Mouse (Mus musculus) layer of hippocampus, postnatal 25 days (tissue): Measurements from ENCODE around the gene Dapl1. TPM values are rescaled to one million over a fixed set of nuclear protein-coding genes. Genes with fewer than 3 reads are reported as not detected.

Experiments used
- DNase-seq, 2 experiments: peaks; one replicate each; pipeline ENCODE4 v3.0.0; 2022; ENCODE audit warnings: mixed read lengths in 2 of 2, low spot score in 1 of 2; ENCODE audit errors: extremely low spot score in 1 of 2
- total RNA-seq, 2 experiments: library from RNA; stranded (reverse); gene quantifications; 2 replicates each; pipeline ENCODE4 v1.2.3; 2021

Gene Dapl1
- total RNA-seq: not detected

DNA sequence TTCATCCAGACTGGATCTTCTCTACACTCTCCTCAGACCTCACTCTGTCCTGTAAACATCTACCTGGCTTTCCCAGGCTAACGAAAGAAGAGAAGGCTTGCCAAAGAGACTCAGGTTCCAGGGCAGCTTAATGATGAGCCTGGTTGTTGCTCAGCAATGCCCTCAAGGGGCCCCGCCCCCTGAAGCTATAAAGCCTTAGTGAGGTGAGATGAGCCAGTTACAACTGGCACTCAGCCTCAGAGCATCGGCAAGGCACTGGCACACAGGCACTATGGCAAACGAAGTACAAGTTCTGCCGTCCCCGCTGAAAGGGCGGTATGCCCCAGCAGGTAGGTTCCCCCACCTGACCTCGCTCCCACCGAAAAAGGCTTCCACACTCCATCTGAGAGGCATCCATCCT lies at the start of gene Dapl1:
Gene Dapl1 (plus strand): TSS at position 216 of the 400 bp plus-strand sequence.
- no peak for DNase-seq

- DNase-seq: no peak
Measured at GRCm38 (mm10) chr2:59434820-59435219, 49.6 kb upstream of the Dapl1 start.

DNA sequence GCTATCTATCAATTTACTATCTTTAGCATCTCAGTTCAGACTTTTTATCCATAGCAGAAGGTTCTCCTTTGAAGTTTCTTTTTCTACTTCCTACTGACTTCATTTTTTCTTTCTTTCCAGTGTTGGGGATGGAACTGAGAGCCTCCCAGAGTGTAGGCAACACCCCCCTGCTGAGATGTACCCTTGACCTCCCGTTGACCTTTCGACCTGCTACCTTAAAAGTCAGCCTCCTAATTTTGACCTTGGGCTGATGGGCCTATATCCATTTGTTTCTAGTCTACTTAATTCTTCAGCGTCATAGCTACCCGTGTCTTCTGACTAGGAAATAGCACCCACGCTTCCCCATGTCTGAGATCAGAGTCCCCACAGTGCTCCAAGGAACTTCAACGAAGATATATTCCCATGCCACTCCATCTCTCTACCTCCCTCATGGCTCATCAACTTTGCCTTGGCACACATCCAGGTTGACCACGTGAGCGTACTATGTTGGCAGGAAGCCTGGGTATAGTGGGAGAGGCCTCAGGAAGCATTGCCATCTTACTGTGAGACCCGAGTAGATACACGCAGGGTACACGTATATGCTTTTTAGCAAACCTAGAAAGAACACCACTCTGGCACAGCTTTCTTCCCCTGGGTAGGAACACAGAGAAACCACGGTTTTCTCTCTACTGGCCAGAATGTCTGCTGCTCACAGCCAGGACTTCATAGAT lies 46.6 kb upstream of the Dapl1 start:
- DNase-seq: peak; percentile 51 to 64

DNA sequence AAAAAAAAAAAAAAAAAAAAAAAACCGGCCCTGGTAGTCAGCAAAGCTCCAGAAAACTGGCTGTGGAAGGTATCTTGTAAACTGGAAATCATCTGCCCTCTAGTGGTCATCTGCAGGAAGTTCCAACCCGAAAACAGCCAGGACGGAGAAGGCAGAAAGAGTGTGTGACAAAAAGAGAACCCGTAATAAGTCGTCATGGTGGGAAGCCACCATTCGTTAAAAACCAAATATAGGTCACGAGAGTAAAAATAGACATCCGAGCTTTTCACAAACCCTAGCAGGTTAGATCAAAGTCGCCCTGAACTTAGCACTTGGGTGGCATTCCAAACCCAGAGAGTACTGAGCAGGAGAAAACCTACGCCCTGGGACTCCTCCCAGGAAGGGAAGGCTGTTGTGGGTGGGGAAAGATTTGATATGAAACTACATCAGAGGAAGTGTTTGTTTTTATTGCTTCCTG lies 45.9 kb upstream of the Dapl1 start:
- DNase-seq: peak; percentile 17 to 28

DNA sequence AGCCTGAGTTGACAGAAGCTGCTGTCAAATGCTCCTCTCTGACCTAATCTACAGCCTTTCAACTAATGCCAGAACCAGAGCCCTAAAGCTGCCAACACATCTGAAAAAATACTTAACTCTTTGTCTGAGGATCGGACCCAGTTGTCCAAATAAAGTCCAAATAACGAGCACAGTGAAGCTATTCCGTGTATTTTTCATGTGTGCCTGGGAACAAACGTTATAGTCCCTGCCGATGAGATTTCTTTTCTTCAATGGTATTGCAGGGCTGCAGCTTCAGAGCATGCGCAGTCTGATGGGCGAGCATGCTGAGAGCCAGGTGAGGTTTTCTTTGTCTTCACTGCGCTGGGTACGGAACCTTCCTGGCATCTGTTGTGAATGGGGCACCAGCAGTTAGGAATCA lies 44.6 kb upstream of the Dapl1 start:
- DNase-seq: no peak

DNA sequence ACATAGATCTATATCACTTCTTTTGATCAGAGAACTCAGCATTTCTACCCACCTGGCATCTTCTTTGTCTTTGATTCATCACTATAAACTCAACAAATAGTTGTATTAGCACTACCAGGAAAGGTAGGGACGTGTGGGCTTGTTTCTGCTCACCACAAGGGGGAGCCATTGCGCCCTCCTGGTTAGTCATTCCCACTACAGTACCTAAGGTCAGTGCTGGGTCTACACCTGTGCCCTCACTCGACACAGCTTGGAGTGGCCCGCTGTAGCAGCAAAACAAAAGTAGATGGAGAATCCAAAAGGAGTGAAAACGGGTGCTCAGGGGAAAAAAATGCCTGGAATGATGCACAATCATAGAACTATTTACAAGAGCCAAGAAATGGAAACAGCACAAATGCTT lies 44.0 kb upstream of the Dapl1 start:
- DNase-seq: peak; percentile 39 to 75

DNA sequence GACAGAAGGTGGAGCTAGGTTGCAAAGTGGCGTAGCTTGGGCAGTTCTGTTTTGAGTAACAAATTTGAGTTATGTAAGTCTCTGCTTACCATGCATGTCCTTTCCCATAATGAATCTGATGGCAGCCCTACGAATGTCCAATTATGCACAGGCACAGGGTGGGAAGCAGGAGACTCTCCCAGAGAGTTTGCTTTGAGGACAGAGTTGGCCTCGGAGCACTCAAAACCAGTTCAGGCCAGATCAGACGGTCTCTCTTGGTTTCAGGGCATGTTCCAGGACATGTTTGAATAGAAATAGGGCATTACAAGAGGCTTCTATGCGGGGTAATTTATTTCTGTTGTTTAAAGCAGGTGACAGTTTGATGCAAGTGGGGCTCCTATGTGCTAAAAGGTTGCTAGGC lies 42.8 kb upstream of the Dapl1 start:
- DNase-seq: no peak

DNA sequence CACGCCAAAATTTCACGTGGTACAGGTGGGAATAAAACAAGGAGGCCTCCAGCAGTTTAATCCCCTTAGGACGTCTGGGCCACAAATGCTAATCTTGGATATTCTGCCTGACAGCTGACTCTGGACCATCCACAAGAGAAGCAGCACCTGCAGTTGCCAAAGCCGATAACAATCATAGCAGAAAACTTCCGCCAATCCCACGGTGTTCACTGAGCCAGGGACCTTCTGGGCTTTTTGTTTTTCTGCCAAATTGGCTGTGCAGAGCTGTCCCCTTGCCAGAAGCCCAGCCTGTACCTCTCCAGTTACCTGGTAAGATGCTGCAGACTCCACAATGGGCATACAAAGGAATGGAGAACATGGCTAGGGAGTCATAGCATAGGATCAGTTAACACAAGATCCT lies 37.8 kb upstream of the Dapl1 start:
- DNase-seq: no peak

GRCm38 (mm10) chr2:59447712-59448111 lies 36.7 kb upstream of the Dapl1 start:
- DNase-seq: no peak

DNA sequence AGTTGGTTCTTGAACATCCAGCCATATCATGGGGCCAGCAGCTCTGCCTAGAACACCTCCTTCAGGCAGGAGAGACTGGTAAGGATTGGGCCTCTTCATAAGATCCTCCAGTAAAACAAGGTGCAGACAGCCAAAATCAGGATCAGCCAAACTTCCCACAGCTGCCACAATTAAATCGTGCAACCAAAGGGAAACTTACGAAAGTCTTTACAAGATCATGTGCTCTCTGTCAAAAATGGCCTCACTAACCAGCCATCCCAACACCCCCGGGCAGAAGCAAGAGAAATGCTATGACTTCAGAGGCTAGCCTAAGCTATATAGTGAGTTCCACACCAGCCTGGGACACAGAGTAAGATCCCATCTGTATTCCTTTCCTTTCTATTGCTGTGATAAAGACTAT lies 35.9 kb upstream of the Dapl1 start:
- no peak for DNase-seq

GRCm38 (mm10) chr2:59448921-59449320 lies 35.5 kb upstream of the Dapl1 start:
- DNase-seq: no peak

GRCm38 (mm10) chr2:59451675-59452074 lies 32.8 kb upstream of the Dapl1 start:
- DNase-seq: no peak

- no peak for DNase-seq
Measured at GRCm38 (mm10) chr2:59452102-59452501, 32.4 kb upstream of the Dapl1 start.

GRCm38 (mm10) chr2:59462086-59462485 lies 22.4 kb upstream of the Dapl1 start:
- no peak for DNase-seq

GRCm38 (mm10) chr2:59463428-59464182 lies 20.8 kb upstream of the Dapl1 start:
- DNase-seq: no peak

DNA sequence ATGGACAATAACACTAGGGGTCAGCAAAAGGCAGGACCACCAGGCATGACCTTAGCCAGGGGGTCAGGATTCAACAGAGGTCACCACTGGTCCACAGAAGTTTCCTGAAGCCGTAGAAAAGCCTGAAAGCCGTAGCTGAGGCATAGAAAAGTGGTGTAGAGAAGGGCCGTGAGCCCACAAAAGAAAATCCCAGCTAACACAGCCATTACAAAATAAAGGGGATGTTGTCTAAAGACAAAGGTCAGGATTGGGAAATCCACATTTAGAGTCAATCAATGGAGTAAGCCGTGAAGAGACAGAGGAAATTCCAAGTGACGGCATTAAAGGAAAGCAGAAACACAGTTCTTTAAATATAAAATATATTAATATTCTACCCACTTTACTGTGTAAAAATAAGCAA lies 18.8 kb upstream of the Dapl1 start:
- DNase-seq: no peak

DNA sequence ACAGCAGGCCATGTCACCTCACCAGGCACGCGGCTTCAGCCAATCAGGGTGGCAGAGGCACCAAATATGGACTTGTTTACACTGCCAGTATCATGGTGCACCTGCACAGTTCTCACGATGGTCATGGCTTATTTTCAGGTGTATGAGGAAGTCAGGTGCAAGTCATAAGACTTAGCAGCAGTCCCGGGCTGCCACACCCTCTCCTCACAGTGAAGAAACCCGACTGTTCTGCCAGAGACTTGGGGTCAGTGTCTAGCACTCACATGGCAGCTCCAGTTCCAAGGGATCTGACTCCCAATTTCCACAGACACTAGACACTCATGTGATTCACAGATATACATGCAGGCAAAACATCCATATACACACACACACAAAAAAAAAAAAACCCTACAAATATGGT lies 18.1 kb upstream of the Dapl1 start:
- DNase-seq: no peak

DNA sequence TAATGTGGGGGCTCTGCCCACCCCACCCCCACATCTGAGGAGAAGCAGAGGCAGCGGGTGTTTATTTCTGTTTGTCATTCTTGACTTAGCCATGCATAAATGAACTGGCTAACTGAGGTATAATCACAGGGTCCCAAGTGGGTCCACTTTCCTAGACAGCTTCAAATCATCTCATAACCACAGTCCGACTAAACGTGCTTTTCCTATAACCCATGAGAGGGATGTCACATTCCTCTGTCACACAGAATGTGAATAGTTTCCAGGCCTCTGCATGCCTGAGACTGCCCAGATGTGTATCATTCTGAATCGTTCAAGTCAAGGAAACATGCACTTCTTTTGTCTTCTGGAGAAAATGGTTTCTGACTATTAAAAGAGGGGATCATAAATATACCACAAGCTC lies 17.4 kb upstream of the Dapl1 start:
- DNase-seq: no peak

- DNase-seq: no peak
Measured at GRCm38 (mm10) chr2:59467976-59468375, 16.5 kb upstream of the Dapl1 start.

DNA sequence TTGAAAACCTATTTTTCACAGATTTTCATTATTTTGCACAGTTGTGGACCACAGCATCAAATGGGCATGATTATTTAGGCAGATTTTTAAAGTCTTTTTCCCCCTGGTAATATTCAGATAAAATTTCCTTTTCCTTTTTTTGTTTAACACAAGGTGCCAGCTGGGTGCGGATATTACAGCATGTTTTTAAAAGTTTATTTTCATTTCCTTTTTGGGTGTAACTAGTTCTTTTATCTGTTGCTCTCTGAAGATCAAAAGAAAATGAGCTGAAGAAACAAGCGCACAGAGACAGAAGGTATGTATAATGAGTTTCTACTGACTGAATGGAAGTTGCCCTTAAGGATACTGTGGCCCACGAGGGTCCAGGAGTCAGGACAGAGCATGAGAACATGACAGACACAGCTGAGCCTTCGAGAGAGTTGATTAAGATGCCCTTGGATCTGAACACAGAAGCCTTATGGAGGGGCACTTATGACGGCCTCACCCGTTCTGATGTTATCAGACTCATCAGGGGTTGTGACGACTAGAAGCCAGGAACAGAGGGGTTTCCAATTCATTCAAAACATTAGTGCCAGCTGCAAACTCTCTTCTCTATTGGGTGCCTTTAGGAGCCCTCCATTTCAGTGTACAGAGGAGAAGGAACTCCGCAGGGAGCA lies 14.7 kb upstream of the Dapl1 start:
- DNase-seq: no peak

GRCm38 (mm10) chr2:59470326-59471031 lies 14.0 kb upstream of the Dapl1 start:
- DNase-seq: peak in 1 of 2 experiments; percentile 11
